8 mouse cellular contexts compared by ENCODE assay signal in genomic region chr17:5752716-5753585, GRCm38 (mm10).
A peak's percentile ranks its signal among the peaks of the same experiment; 100 is the strongest.
DNase-seq lines count a peak whose midpoint lies in the region; ATAC-seq and TF ChIP-seq lines count a peak whose summit lies in the region.

No protein-coding gene starts in this region.

- no peak for TF ChIP-seq EP300 in MEL (IDR thresholded peaks at IDR 0.05; ENCODE audit: low read depth in 1 of 2, low read length in 2 of 2)

- peaks cover 0 to 3% of the 10 kb centered on the region in 2 experiments; a peak in 2 of 4 replicates for H3K4me1 ChIP-seq in MEL (ENCODE audit: control insufficient read depth in 1 of 2, insufficient read depth in 2 of 2, low read length in 2 of 2)
- peaks cover 8% of the 10 kb centered on the region for H3K4me1 ChIP-seq in forebrain, embryonic 13.5 days
- peaks cover 11% of the 10 kb centered on the region for H3K4me1 ChIP-seq in liver, embryonic 16.5 days (ENCODE audit: control insufficient read depth, low read depth, low read length)
- peaks cover 7% of the 10 kb centered on the region for H3K4me1 ChIP-seq in neural tube, embryonic 14.5 days (ENCODE audit: control insufficient read depth, insufficient read depth, low read length)

- H3K79me2 ChIP-seq in MEL (ENCODE audit: control insufficient read depth, insufficient read depth, low read length, poor library complexity), result no peaks in the 10 kb centered on the region

- TF ChIP-seq CTCF in MEL (IDR thresholded peaks at IDR 0.05 in 2 of 3, conservative IDR thresholded peaks at IDR 0.05 in 1 of 3; ENCODE audit: control insufficient read depth in 1 of 3, insufficient read depth in 1 of 3, low read depth in 2 of 3, low read length in 3 of 3, poor library complexity in 1 of 3, severe bottlenecking in 1 of 3), result peak; percentile 90 to 96 (median 91)

- no peak for TF ChIP-seq POLR2A in MEL (IDR thresholded peaks at IDR 0.05; ENCODE audit: control insufficient read depth in 1 of 2, insufficient read depth in 1 of 2, low read depth in 1 of 2, low read length in 2 of 2, poor library complexity in 1 of 2)

- no peak overlapping the region for H3K4me3 ChIP-seq in MEL (ENCODE audit: control insufficient read depth in 1 of 2, insufficient read depth in 1 of 2, low read depth in 2 of 2, low read length in 2 of 2)
- H3K4me3 ChIP-seq in forebrain, embryonic 13.5 days, result peak overlapping the region; percentile 42
- H3K4me3 ChIP-seq in liver, embryonic 16.5 days (ENCODE audit: low read depth, low read length), result peak overlapping the region; percentile 38
- peak overlapping the region; percentile 35 for H3K4me3 ChIP-seq in neural tube, embryonic 14.5 days (ENCODE audit: low read depth, low read length)

- H3K36me3 ChIP-seq in MEL (ENCODE audit: control insufficient read depth in 1 of 2, insufficient read depth in 2 of 2, low read length in 2 of 2), result peaks cover 0 to 3% of the 10 kb centered on the region in 2 experiments; a peak in 1 of 4 replicates
- no peaks in the 10 kb centered on the region for H3K36me3 ChIP-seq in forebrain, embryonic 13.5 days (ENCODE audit: poor library complexity, severe bottlenecking)
- H3K36me3 ChIP-seq in liver, embryonic 16.5 days (ENCODE audit: control insufficient read depth, insufficient read depth), result no peaks in the 10 kb centered on the region
- H3K36me3 ChIP-seq in neural tube, embryonic 14.5 days (ENCODE audit: control insufficient read depth, insufficient read depth, low read length), result no peaks in the 10 kb centered on the region

- peak overlapping the region; percentile 72 for H3K4me2 ChIP-seq in forebrain, embryonic 13.5 days
- H3K4me2 ChIP-seq in liver, embryonic 16.5 days (ENCODE audit: low read depth, low read length), result peak overlapping the region; percentile 57
- H3K4me2 ChIP-seq in neural tube, embryonic 14.5 days (ENCODE audit: low read depth, low read length), result peak overlapping the region; percentile 72

- ATAC-seq in forebrain, embryonic 13.5 days, result peak; percentile 79
- no peak for ATAC-seq in liver, embryonic 16.5 days (ENCODE audit: low read depth)
- ATAC-seq in neural tube, embryonic 14.5 days (ENCODE audit: low read depth), result peak; percentile 76

- H3K27me3 ChIP-seq in MEL (ENCODE audit: control insufficient read depth in 1 of 2, insufficient read depth in 2 of 2, low read length in 2 of 2), result no peaks in the 10 kb centered on the region
- H3K27me3 ChIP-seq in forebrain, embryonic 13.5 days, result 0 out of 2 replicates have a peak, but pooled peaks cover 14% of the 10 kb centered on the region
- no peaks in the 10 kb centered on the region for H3K27me3 ChIP-seq in liver, embryonic 16.5 days (ENCODE audit: control insufficient read depth, insufficient read depth, low read depth, low read length)
- no peaks in the 10 kb centered on the region for H3K27me3 ChIP-seq in neural tube, embryonic 14.5 days (ENCODE audit: control insufficient read depth, insufficient read depth, low read length)

- intact Hi-C loops in heart, postnatal 10 days (cut with DNase I), result loop anchor here (1.0 kb wide), 1 partner anchor 313 kb away; the partner anchor contains the start of gene Tmem242

- no peak overlapping the region for H3K9ac ChIP-seq in MEL (ENCODE audit: control insufficient read depth, low read depth, low read length, poor library complexity, severe bottlenecking)
- H3K9ac ChIP-seq in forebrain, embryonic 13.5 days, result peak overlapping the region; percentile 62
- H3K9ac ChIP-seq in liver, embryonic 16.5 days (ENCODE audit: low read depth, low read length), result peak overlapping the region; percentile 5; the same call in 1 of the 2 replicates
- peak overlapping the region; percentile 51 for H3K9ac ChIP-seq in neural tube, embryonic 14.5 days (replicated peaks; ENCODE audit: low read depth, low read length)

- no peaks in the 10 kb centered on the region for H3K9me3 ChIP-seq in MEL (replicated peaks; ENCODE audit: insufficient read depth, low read length)
- no peaks in the 10 kb centered on the region for H3K9me3 ChIP-seq in forebrain, embryonic 13.5 days (replicated peaks)
- H3K9me3 ChIP-seq in liver, embryonic 16.5 days (replicated peaks; ENCODE audit: control insufficient read depth, low read length), result no peaks in the 10 kb centered on the region
- H3K9me3 ChIP-seq in neural tube, embryonic 14.5 days (ENCODE audit: control insufficient read depth, low read length), result no peaks in the 10 kb centered on the region

- DNase-seq in MEL (ENCODE audit: low read depth, low spot score), result peak; percentile 60
- DNase-seq in cerebellum, adult 11 months, result peak; percentile 84
- peak; percentile 84 to 93 for DNase-seq in heart, postnatal 10 days
- DNase-seq in kidney, postnatal 4 days, result peak; percentile 92 to 93
- peak; percentile 49 for DNase-seq in thymus, postnatal 14 days

- 7% methylated on average over 29 of the region's 29 CpGs for WGBS in forebrain, embryonic 13.5 days
- WGBS in liver, embryonic 16.5 days (ENCODE audit: insufficient replicate concordance), result 19% methylated on average over 29 of the region's 29 CpGs
- 9% methylated on average over 29 of the region's 29 CpGs for WGBS in neural tube, embryonic 14.5 days

- peak; percentile 82 for TF ChIP-seq RAD21 in MEL (IDR thresholded peaks at IDR 0.05; ENCODE audit: low read depth, low read length)

- H3K27ac ChIP-seq in MEL (ENCODE audit: control insufficient read depth, low read depth, low read length), result no peak overlapping the region
- no peak overlapping the region for H3K27ac ChIP-seq in forebrain, embryonic 13.5 days
- no peak overlapping the region for H3K27ac ChIP-seq in liver, embryonic 16.5 days (ENCODE audit: low read length)
- peak overlapping the region; percentile 52; the same call in 1 of the 2 replicates for H3K27ac ChIP-seq in neural tube, embryonic 14.5 days (ENCODE audit: low read depth, low read length)

TF ChIP-seq in MEL, 35 proteins besides CTCF, POLR2A, EP300 and RAD21:
- no peak for TF ChIP-seq TAL1 (IDR thresholded peaks at IDR 0.05; ENCODE audit: low read length)
- TF ChIP-seq MAFK (IDR thresholded peaks at IDR 0.05; ENCODE audit: borderline replicate concordance, low read depth, low read length), result no peak
- TF ChIP-seq ZMIZ1 (IDR thresholded peaks at IDR 0.05; ENCODE audit: low read depth, low read length), result no peak
- no peak for TF ChIP-seq UBTF (IDR thresholded peaks at IDR 0.05; ENCODE audit: borderline replicate concordance, insufficient read depth, low read depth, low read length)
- 0 out of 2 replicates have a peak, but pooled peaks have one; percentile 44 for TF ChIP-seq MAZ (IDR thresholded peaks at IDR 0.05; ENCODE audit: low read depth, low read length)
- TF ChIP-seq ZC3H11A (IDR thresholded peaks at IDR 0.05; ENCODE audit: low read depth, low read length), result peak; percentile 72
- TF ChIP-seq GABPA (IDR thresholded peaks at IDR 0.05; ENCODE audit: low read depth, low read length), result no peak
- no peak for TF ChIP-seq ETS1 (IDR thresholded peaks at IDR 0.05; ENCODE audit: low read depth, low read length)
- no peak for TF ChIP-seq MYB (IDR thresholded peaks at IDR 0.05; ENCODE audit: low read depth, low read length)
- no peak for TF ChIP-seq ZNF384 (IDR thresholded peaks at IDR 0.05; ENCODE audit: low read depth, low read length)
- TF ChIP-seq USF2 (IDR thresholded peaks at IDR 0.05; ENCODE audit: borderline replicate concordance in 1 of 2, insufficient read depth in 1 of 2, low read depth in 1 of 2, low read length in 2 of 2), result no peak
- no peak for TF ChIP-seq CHD1 (IDR thresholded peaks at IDR 0.05; ENCODE audit: low read depth, low read length)
- TF ChIP-seq MXI1 (IDR thresholded peaks at IDR 0.05; ENCODE audit: low read depth, low read length), result no peak
- no peak for TF ChIP-seq NRF1 (IDR thresholded peaks at IDR 0.05; ENCODE audit: insufficient read depth, low read depth, low read length, poor library complexity, severe bottlenecking)
- no peak for TF ChIP-seq E2F4 (IDR thresholded peaks at IDR 0.05; ENCODE audit: borderline replicate concordance, low read depth, low read length)
- TF ChIP-seq POLR2AphosphoS2 (IDR thresholded peaks at IDR 0.05; ENCODE audit: low read length), result no peak
- no peak for TF ChIP-seq KAT2A (conservative IDR thresholded peaks at IDR 0.05; ENCODE audit: low read depth, low read length)
- TF ChIP-seq CHD2 (IDR thresholded peaks at IDR 0.05; ENCODE audit: low read length), result no peak
- TF ChIP-seq TBP (IDR thresholded peaks at IDR 0.05; ENCODE audit: low read depth, low read length), result no peak
- no peak for TF ChIP-seq USF1 (IDR thresholded peaks at IDR 0.05; ENCODE audit: low read depth, low read length)
- no peak for TF ChIP-seq TCF12 (IDR thresholded peaks at IDR 0.05; ENCODE audit: low read depth, low read length)
- no peak for TF ChIP-seq RCOR1 (IDR thresholded peaks at IDR 0.05; ENCODE audit: low read depth, low read length)
- TF ChIP-seq NELFE (IDR thresholded peaks at IDR 0.05; ENCODE audit: low read depth, low read length), result no peak
- TF ChIP-seq BHLHE40 (IDR thresholded peaks at IDR 0.05; ENCODE audit: borderline replicate concordance, low read depth, low read length), result no peak
- TF ChIP-seq ZKSCAN1 (IDR thresholded peaks at IDR 0.05; ENCODE audit: low read depth, low read length), result no peak
- TF ChIP-seq GATA1 (IDR thresholded peaks at IDR 0.05; ENCODE audit: low read depth, low read length), result no peak
- peak; percentile 73 for TF ChIP-seq MAX (IDR thresholded peaks at IDR 0.05; ENCODE audit: low read length)
- TF ChIP-seq ELF1 (IDR thresholded peaks at IDR 0.05; ENCODE audit: low read depth, low read length), result no peak
- no peak for TF ChIP-seq MEF2A (IDR thresholded peaks at IDR 0.05; ENCODE audit: extremely low read depth, insufficient replicate concordance, low read depth, low read length, poor library complexity, severe bottlenecking)
- TF ChIP-seq HCFC1 (IDR thresholded peaks at IDR 0.05; ENCODE audit: low read depth, low read length), result no peak
- peak; percentile 83 for TF ChIP-seq SMC3 (IDR thresholded peaks at IDR 0.05; ENCODE audit: low read depth, low read length)
- no peak for TF ChIP-seq JUND (IDR thresholded peaks at IDR 0.05; ENCODE audit: low read depth, low read length)
- 0 out of 2 replicates have a peak, but pooled peaks have one; percentile 28 for TF ChIP-seq SIN3A (IDR thresholded peaks at IDR 0.05; ENCODE audit: low read length)
- TF ChIP-seq POLR2AphosphoS5 (IDR thresholded peaks at IDR 0.05; ENCODE audit: borderline replicate concordance, low read depth, low read length), result no peak
- TF ChIP-seq MYC (IDR thresholded peaks at IDR 0.05; ENCODE audit: low read depth, low read length), result peak; percentile 62; the same call in 1 of the 2 replicates

Comparison
In these comparisons a context has a peak if more than half of its experiments do, and no peak if none do; other contexts are left out.
1. H3K4me3 ChIP-seq: peak in forebrain, embryonic 13.5 days (single experiment), liver, embryonic 16.5 days (single experiment) and neural tube, embryonic 14.5 days (single experiment); none in MEL (0 of 2).
2. Peak in every context shown above with its lines, with median percentiles within 50 percentile points of each other: DNase-seq and H3K4me2 ChIP-seq.